Mouse (Mus musculus) lung, postnatal 25 days (tissue): ENCODE measurements around the gene Unc80.

Experiments used
- DNase-seq: peaks from one replicate; pipeline ENCODE4 v3.0.0; 2022; ENCODE audit warnings: low spot score

Gene Unc80

DNA sequence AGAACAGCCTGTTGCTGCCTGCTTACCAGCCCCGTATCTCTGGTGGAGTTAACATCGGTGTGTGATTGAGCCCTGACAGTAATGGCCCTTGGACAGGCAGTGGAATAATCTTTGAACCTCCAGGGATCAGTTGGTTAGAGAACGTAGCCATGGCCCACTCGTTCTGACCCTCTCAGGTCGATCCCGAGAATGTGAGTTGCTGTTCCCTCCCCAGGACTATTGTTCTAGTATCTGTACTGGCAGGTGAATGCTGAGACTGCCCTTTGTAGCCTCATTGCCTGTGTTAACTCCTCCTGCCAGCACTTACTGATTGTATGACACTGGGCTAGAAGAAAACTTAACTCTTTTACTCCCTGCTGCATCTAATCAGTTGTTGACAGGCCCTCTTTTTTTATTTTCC is 236.4 kb downstream of the Unc80 start:
- DNase-seq, result no peak

GRCm38 (mm10) chr1:66712859-66713258 is 244.7 kb downstream of the Unc80 start:
- no peak for DNase-seq

GRCm38 (mm10) chr1:66730581-66730980 is 262.4 kb downstream of the Unc80 start:
- DNase-seq, result no peak
